Mouse (Mus musculus) gonadal fat pad, adult 2 months (tissue): ENCODE data around the gene A530064D06Rik. TPM values are rescaled to one million over a fixed set of nuclear protein-coding genes. Genes with fewer than 3 reads are reported as not detected.

ENCODE experiments used
- polyA plus RNA-seq: library from polyadenylated mRNA; depleted of rRNA; stranded (reverse); fragments of >200 nt; gene quantifications from 2 replicates; pipeline ENCODE4 v1.2.3, GENCODE M21; 2012; rRNA removed

A530064D06Rik gene
- polyA plus RNA-seq, 1 experiment = 0.58 TPM

Other genes with a start within 250 kb of the A530064D06Rik start
- gene Foxp4, start 242.6 kb downstream of the A530064D06Rik start, polyA plus RNA-seq = 27.9 and 32.3 TPM in 2 replicates
- not detected in 2 replicates for gene 1700122O11Rik, start 129.0 kb downstream of the A530064D06Rik start, polyA plus RNA-seq
- gene 1700067P10Rik, start 78.0 kb downstream of the A530064D06Rik start, polyA plus RNA-seq = 0.36 and 0.63 TPM in 2 replicates
- not detected in 2 replicates for gene 9830107B12Rik, start 21.0 kb downstream of the A530064D06Rik start, polyA plus RNA-seq
- gene Trem1, start 65.5 kb upstream of the A530064D06Rik start, polyA plus RNA-seq = 0.14 TPM in 1 of 2 replicates, not detected in the other
- gene Trem3, start 80.5 kb upstream of the A530064D06Rik start, polyA plus RNA-seq = not detected in 2 replicates
- gene Treml4, start 97.0 kb upstream of the A530064D06Rik start, polyA plus RNA-seq = 0.94 and 1.0 TPM in 2 replicates
- 0.38 and 0.53 TPM in 2 replicates for gene Treml2, start 132.2 kb upstream of the A530064D06Rik start, polyA plus RNA-seq
- 0.53 and 0.89 TPM in 2 replicates for gene B430306N03Rik, start 148.9 kb upstream of the A530064D06Rik start, polyA plus RNA-seq
- gene Trem2, start 179.1 kb upstream of the A530064D06Rik start, polyA plus RNA-seq = 10.2 and 16.3 TPM in 2 replicates
- gene Treml1, start 192.6 kb upstream of the A530064D06Rik start, polyA plus RNA-seq = 0.28 and 0.29 TPM in 2 replicates
- 48.3 and 54.8 TPM in 2 replicates for gene Nfya, start 242.6 kb upstream of the A530064D06Rik start, polyA plus RNA-seq
- 13.3 and 16.2 TPM in 2 replicates for gene Oard1, start 242.7 kb upstream of the A530064D06Rik start, polyA plus RNA-seq